Mouse (Mus musculus): Measurements from ENCODE around the gene Helz. TPM values are rescaled to one million over a fixed set of nuclear protein-coding genes. Genes with fewer than 3 reads are reported as not detected.
"Not testable (repeated sequence)": the region's sequence is repeated elsewhere in the genome, so short reads cannot be mapped to it uniquely, and the experiment has no call there.

The Helz gene
- polyA plus RNA-seq, 1 experiment, result 16.4 TPM

GRCm38 (mm10) chr11:107580786-107581185, 33.1 kb downstream of the Helz start:
- TF ChIP-seq CTCF (IDR thresholded peaks at IDR 0.05; ENCODE audit: borderline replicate concordance, extremely low read depth, insufficient read depth, insufficient read length), result no peak
- TF ChIP-seq POLR2A (IDR thresholded peaks at IDR 0.05; ENCODE audit: borderline replicate concordance, extremely low read depth, insufficient read depth, insufficient read length, poor library complexity, severe bottlenecking), result no peak
- no peak for DNase-seq (ENCODE audit: low read depth)

GRCm38 (mm10) chr11:107584660-107585451, 37.1 kb downstream of the Helz start:
- peak; percentile 47 for DNase-seq (ENCODE audit: low read depth)
- no peak for TF ChIP-seq POLR2A (IDR thresholded peaks at IDR 0.05; ENCODE audit: borderline replicate concordance, extremely low read depth, insufficient read depth, insufficient read length, poor library complexity, severe bottlenecking)

DNA sequence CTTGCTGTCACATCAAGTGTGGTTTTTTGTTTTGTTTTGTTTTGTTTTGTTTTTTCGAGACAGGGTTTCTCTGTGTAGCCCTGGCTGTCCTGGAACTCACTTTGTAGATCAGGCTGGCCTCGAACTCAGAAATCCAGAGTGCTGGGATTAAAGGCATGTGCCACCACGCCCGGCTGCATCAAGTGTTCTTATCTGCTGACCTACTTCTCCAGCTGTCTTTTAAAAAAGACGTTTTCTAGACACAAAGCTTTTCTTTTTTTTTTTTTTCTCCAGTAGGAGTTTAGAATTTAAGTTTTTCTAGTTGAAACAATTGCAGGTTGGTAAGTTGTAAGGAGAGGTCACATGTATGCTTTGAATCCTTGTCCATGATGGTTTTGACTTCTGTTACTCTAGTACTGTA, 38.4 kb downstream of the Helz start:
- DNase-seq (ENCODE audit: low read depth), result not testable (repeated sequence)

DNA sequence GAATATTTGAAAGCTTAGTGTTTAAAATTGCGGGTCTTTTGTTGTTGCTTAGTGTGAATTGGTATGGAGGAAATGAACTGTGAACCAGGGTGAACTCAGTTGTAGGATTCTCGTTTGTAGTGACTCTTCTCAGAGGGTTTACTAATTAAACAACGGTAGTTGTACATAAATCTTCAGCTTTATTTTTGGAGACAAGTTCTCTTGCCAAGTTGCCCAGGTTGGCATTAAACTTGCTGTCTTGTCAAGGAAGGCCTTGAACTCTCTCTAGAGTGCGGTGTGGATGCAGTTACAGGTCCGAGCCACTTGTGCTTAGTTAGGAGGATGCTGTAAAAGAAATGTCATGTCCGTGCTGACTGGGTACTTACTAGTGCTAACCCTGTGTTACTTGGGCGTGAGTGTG, 39.4 kb downstream of the Helz start:
- TF ChIP-seq CTCF (IDR thresholded peaks at IDR 0.05; ENCODE audit: borderline replicate concordance, extremely low read depth, insufficient read depth, insufficient read length), result no peak
- TF ChIP-seq POLR2A (IDR thresholded peaks at IDR 0.05; ENCODE audit: borderline replicate concordance, extremely low read depth, insufficient read depth, insufficient read length, poor library complexity, severe bottlenecking), result no peak
- DNase-seq (ENCODE audit: low read depth), result no peak

GRCm38 (mm10) chr11:107592575-107592974, 44.8 kb downstream of the Helz start:
- DNase-seq (ENCODE audit: low read depth), result peak; percentile 5
- TF ChIP-seq POLR2A (IDR thresholded peaks at IDR 0.05; ENCODE audit: borderline replicate concordance, extremely low read depth, insufficient read depth, insufficient read length, poor library complexity, severe bottlenecking) (no peak), CTCF (IDR thresholded peaks at IDR 0.05; ENCODE audit: borderline replicate concordance, extremely low read depth, insufficient read depth, insufficient read length) (no peak)

DNA sequence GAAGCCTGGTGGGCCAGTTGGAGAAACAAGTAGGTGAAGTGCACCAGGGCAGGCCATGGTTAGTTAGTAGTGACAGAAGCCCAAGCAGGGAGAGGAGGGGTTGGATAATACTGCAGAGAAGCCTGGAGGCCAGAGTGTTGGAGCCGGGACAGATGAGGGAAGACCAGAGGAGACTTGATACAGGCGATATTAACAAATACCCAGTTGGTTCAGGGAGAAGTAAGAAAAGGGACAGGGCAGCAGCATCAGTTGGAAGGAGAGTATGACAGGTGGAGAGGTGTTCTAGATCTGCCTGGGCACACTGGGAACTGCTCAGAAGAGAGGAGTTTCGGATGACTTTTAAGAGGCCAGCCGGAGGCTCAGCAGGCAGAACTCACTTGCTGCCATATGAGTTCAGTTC, 49.7 kb downstream of the Helz start:
- no peak for TF ChIP-seq POLR2A (IDR thresholded peaks at IDR 0.05; ENCODE audit: borderline replicate concordance, extremely low read depth, insufficient read depth, insufficient read length, poor library complexity, severe bottlenecking)
- TF ChIP-seq CTCF (IDR thresholded peaks at IDR 0.05; ENCODE audit: borderline replicate concordance, extremely low read depth, insufficient read depth, insufficient read length), result no peak
- no peak for DNase-seq (ENCODE audit: low read depth)

GRCm38 (mm10) chr11:107605694-107606093, 58.0 kb downstream of the Helz start:
- no peak for DNase-seq (ENCODE audit: low read depth)
- no peak for TF ChIP-seq CTCF (IDR thresholded peaks at IDR 0.05; ENCODE audit: borderline replicate concordance, extremely low read depth, insufficient read depth, insufficient read length)
- TF ChIP-seq POLR2A (IDR thresholded peaks at IDR 0.05; ENCODE audit: borderline replicate concordance, extremely low read depth, insufficient read depth, insufficient read length, poor library complexity, severe bottlenecking), result no peak

DNA sequence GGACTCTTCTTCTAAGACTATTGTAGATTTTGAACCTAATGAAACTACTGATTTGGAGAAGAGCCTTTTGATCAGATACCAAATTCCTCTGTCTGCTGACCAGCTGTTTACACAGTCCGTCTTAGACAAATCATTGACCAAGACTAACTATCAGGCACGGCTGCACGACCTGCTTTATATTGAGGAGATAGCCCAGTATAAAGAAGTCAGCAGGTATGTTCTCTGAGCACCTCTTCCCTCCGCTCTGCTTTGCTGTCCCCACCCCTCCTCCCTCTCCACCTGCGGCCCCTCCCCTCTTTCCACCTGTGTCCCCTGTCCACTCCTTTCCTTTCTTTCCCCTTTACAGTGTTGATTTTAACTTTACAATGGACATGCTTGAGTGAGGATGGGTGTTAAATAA, 66.2 kb downstream of the Helz start:
- no peak for DNase-seq (ENCODE audit: low read depth)
- TF ChIP-seq CTCF (IDR thresholded peaks at IDR 0.05; ENCODE audit: borderline replicate concordance, extremely low read depth, insufficient read depth, insufficient read length) (no peak), POLR2A (IDR thresholded peaks at IDR 0.05; ENCODE audit: borderline replicate concordance, extremely low read depth, insufficient read depth, insufficient read length, poor library complexity, severe bottlenecking) (no peak)

- DNase-seq (ENCODE audit: low read depth), result no peak
- TF ChIP-seq CTCF (IDR thresholded peaks at IDR 0.05; ENCODE audit: borderline replicate concordance, extremely low read depth, insufficient read depth, insufficient read length), result no peak
- TF ChIP-seq POLR2A (IDR thresholded peaks at IDR 0.05; ENCODE audit: borderline replicate concordance, extremely low read depth, insufficient read depth, insufficient read length, poor library complexity, severe bottlenecking), result no peak
Measured at GRCm38 (mm10) chr11:107615696-107616095, 68.0 kb downstream of the Helz start.

DNA sequence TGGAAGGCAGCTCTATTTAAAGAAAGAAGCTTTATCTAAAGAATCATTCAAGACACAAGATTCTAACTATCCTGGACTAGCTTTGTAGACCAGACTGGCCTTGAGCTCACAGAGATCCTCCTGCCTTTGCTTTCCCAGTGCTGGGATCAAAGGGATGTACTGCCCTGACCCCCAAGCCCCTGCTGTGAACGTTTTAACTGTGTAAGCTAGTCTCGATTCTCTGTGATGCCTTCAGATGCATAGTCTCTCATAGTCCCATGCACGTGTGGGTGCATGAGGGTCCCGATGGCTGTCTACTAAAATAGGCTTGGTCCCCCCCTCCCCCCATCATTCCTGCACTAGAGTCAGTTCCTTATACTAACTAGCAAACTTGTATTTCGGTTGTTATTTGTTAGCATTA, 70.2 kb downstream of the Helz start:
- DNase-seq (ENCODE audit: low read depth), result no peak
- TF ChIP-seq CTCF (IDR thresholded peaks at IDR 0.05; ENCODE audit: borderline replicate concordance, extremely low read depth, insufficient read depth, insufficient read length) (no peak), POLR2A (IDR thresholded peaks at IDR 0.05; ENCODE audit: borderline replicate concordance, extremely low read depth, insufficient read depth, insufficient read length, poor library complexity, severe bottlenecking) (no peak)

GRCm38 (mm10) chr11:107624661-107625060, 76.9 kb downstream of the Helz start:
- TF ChIP-seq CTCF (IDR thresholded peaks at IDR 0.05; ENCODE audit: borderline replicate concordance, extremely low read depth, insufficient read depth, insufficient read length), result no peak
- TF ChIP-seq POLR2A (IDR thresholded peaks at IDR 0.05; ENCODE audit: borderline replicate concordance, extremely low read depth, insufficient read depth, insufficient read length, poor library complexity, severe bottlenecking), result no peak
- no peak for DNase-seq (ENCODE audit: low read depth)

DNA sequence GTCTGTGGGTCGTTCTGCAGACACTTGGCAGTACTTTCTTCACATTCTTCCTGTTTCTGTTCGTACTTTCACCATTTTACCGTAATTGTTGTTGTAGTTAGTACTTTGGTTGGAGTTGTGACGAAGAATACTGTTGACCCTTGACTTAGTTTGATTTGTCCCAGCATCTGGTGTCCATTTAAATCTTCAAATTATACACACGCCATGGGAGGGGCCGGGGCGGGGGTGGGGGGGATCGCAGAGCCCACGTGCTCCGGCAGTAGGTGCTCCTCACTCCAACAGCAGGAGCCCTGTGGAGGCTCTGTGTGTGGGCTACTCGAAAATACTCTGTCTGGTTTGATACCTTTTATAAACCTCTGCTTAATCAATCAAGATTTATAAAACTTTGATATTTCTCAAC, 78.0 kb downstream of the Helz start:
- no peak for DNase-seq (ENCODE audit: low read depth)
- TF ChIP-seq CTCF (IDR thresholded peaks at IDR 0.05; ENCODE audit: borderline replicate concordance, extremely low read depth, insufficient read depth, insufficient read length), result no peak
- TF ChIP-seq POLR2A (IDR thresholded peaks at IDR 0.05; ENCODE audit: borderline replicate concordance, extremely low read depth, insufficient read depth, insufficient read length, poor library complexity, severe bottlenecking), result no peak

Measured in brain, embryonic 14.5 days (tissue).